Mouse (Mus musculus): ENCODE results near the gene Nbea.
"Not testable (repeated sequence)": the region's sequence is repeated elsewhere in the genome, so short reads cannot be mapped to it uniquely, and the experiment has no call there.

Gene Nbea

DNA sequence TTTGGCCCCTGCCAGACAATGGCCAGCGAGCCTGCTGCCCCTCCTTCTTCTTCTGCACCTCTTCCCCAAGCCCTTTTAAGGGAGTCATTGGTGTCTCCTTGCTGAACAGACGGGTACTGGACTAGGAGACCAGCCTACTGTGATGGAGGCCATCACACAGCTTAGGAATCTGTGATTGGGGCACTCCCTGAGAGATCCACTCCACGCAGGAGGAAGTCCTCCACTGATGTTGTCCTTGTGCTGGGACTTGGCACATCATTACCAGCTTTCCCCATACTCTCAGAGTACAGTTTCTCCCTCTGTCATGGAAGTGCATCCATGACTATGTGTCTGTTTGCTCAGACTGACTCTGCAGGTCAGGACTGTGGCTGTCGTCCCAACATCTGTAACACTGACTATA, 531.6 kb downstream of the Nbea start:
- no peak for DNase-seq

DNA sequence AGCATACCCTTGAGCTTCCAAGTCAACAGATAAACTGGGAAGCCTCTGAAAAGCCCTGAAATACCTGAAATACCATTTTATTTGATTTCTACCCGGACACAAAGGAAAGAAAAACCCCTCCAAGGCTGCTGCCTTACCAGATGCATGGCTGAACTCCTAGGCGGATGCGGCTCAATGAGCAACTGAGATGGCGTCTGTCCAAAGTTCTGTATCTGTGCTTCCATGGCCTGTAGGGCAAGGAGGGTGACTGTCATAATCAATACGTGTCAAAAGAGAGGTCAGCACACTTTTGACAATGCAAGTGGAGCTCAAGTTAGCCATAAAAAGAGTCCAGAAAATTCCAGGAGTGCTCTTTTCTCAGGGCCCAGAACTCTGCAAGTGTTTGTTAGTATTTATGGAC, 534.0 kb downstream of the Nbea start:
- DNase-seq, result no peak

DNA sequence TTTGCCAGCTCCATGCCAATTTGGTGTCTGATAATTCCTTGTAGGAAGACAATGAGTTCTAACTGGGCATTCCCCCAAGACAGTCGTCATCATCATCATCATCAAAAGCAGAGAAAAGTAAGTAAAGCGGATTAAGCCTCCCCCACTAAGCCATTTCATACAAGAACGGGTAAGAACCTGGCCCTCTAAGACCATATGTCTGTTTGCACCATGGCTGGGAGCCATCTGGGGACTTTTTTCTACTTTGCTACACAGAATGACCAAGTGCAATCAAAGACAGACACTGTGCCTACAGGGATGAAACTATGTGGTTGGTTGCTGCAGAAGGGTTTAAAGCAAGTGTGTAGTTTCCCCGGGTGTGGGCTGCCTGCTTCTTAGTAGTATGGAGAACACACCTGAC, 535.2 kb downstream of the Nbea start:
- DNase-seq, result no peak

DNA sequence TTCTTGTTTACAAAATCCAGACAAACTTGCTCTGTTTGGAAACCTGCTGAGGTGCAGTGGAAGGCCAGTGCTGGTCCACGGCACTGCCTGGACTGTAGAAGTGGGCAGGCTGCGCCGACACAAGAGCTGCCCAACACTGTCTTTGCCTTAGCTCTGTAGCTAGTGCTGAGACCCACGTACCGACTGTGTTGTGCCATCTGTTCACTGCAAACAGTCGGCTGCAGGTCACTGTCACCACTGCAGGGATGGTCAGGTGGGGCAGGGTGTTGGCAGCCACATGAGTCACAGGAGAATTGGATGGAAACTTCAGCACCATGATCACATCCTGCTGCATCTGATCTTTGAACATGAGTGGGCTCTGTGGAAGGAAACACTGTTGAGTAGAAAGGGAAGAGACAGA, 536.3 kb downstream of the Nbea start:
- DNase-seq, result no peak

DNA sequence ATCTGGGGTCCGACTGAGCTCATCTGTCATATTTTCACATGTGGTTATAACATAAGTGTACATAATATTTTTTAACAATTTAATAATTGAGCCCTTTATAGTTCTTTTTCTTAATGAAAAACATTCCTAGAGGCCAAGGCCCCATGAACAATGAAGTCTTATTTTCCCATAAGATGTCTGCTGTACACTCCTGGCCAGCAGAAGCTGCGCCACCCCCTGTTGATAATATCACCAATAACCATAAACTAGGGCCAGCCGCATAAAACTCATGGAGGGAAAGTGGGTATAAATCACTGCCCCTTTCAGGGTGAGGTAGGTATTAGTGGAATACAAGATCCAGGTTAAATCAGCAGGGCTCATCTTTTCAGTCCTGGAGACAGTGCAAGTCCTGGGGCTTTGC, 537.1 kb downstream of the Nbea start:
- DNase-seq, result no peak

DNA sequence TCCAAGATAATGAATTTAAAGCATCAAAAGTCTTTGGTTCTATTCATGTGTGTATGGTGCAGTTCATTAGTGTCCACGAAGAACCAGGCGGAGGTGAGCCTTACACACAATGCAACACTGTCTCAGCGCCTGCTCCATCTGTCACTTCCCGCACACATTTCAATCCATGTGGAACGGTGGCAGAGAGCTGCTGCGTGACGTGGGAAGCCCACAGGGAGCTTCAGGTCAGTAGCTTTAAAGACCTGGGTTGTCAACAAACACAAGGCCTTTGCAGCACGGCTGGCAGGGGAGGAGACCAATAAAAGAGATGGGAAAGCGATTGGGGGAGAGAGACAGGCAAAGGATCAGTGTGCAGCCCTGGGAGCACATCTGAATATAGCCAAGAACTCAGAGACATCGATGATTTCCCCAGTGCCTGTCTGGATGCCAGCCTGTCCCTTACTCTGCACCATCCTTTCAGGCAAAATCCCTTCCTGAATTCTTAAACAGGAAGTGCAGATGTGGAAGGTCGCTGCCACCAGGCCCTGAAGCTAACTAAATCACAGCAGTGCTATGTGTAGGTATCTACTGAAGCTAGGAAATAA, 539.4 kb downstream of the Nbea start:
- no peak for DNase-seq

DNA sequence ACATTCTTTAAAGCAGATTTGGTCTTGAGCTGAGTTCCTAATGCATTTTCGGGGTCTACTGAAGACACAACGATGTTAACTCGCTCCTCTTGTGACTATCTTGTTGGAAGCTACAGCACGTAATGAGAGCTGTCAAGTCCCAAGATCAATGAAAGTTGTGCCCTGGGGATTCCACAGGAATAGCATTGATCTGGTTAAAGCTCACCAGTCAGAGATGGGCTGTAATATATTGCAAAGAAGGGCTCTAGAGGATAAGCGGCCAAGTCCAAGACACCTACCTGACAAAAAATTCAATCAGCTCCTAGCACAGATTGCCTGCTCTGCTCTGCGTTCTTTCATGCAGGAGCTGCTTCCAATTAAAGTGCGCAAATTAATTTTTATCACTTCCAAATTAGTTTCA, 545.8 kb downstream of the Nbea start:
- DNase-seq, result no peak

DNA sequence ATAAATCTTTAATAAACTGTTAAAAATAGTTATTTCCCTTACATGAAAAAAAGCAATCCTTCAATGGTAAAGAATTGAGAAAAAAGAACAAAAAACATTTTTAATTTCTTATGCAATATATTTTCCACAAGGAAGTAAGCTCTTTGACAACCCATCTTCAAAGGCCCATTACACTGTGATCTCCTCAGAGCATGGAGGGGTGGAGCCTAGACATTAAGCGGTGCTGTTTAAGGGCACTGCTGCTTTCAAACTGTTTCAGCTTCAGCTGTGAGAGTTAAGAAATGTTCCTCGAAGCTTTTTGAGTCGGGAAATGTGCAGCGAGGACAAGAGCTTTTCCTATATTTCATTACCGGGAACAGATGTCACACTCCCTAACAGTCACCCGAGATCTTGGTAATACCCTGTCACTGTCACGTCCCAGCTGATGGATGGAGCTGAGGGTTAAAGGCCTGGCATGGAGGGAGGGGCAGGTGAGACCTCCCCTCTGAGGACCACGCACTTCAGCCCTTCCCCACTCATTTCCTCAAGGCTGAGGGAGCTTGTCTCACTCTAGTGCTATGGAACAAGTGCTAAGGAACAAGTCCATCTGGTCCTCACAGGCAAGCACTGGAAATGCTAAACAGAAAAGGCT, 547.8 kb downstream of the Nbea start:
- DNase-seq, result no peak

DNA sequence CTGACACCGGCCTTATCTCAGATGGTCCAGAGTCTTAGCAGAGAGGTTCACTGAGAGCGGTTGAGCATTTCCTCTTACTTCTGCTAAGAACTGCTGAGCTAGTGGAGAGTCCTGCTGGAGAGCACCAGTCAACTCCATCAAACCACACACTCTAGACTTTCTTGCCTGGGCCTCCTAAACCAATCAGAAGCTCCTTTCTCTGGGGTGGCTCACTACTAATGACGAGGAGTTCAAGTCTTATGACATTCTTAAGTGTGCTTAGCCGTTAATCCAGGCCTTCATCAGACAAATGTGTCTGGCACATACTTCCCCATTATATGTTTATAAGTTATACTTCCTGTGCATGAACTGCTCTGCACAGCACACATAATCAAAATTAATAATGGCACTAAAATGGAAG, 556.4 kb downstream of the Nbea start:
- DNase-seq, result no peak

DNA sequence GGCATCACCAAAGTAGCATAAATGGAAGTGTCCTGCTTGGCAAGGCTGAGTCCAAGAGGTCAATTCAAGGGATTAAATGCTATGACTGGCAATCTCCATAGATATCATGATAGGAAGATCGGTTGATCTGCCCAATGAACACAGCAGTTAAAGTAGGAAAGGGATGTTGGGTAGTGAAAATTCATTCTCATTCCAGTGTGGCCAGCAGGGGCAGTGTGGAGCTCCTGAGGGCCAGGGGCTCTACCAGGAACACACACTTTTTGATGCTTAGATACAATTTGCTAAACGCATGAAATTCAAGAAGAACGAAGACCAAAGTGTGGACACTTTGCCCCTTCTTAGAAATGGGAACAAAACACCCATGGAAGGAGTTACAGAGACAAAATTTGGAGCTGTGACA, 561.5 kb downstream of the Nbea start:
- not testable (repeated sequence) for DNase-seq

DNA sequence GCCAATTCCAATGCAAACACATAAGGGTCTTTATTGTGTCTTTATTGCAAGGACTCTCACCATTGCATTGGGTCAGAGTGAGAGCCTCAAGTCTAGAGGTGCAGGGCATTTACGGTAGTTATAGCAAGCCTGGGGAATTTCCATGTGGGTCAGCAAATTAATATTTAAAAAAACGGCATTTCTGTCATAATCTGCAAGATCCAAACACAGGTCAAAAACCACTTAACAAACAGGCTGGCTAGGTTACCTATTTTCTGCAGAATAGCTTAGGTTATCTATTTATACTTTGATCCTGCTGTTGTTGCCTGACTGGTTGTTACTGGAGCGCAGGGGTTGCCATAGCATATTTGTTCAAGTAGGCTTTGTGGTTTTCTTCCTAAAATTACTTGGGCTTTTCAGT, 565.1 kb downstream of the Nbea start:
- no peak for DNase-seq

DNA sequence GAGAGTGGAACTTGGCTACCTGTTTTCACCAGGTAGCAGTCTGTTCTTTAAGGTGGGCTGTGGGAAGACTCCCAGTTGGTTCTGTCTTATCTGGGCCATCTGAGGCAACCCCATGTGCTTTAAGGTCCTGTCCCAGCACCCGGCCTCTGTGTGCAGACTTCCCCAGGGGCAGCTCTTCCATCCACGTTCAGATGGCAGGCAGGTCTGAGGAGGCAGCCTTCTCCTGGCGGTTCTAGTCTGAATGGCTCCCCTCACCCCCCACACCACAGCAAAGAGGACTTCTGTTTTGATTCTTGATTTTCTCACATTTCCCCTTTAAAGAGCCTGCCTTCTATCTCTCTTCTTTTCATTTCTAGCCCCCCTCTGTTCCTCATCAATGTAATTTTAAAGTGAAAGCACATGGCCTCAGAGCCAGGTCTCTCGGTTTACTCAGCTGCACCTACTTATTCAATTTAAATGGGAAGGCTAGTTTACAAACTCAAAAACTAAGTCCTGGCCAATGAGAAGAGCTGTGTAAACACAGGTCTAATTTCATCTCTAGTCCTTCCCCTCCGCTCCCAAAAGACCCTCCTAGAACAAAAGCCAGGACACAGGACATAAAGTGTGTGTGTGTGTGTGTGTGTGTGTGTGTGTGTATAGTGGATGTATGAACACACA, 570.9 kb downstream of the Nbea start:
- DNase-seq, result no peak

DNA sequence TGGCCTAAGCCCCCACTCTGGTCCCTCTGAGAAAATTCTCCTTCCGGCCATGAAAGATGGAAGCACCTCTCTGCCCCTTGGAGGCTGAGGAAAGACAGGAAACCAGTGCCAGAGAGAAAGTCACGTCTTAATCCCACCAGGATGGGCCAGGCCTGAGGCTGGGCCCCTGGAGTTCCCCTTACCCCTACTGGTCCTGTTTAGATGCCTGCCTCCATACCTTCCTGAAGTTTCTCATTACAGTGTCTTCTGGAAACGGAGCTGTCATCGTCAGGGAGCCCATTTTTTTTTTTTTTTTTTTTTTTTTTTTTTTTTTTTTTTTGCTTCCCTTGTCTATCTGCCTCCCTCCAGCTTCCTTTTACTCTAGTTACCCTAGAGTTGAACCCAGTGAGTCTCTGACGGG, 571.5 kb downstream of the Nbea start:
- no peak for DNase-seq

DNA sequence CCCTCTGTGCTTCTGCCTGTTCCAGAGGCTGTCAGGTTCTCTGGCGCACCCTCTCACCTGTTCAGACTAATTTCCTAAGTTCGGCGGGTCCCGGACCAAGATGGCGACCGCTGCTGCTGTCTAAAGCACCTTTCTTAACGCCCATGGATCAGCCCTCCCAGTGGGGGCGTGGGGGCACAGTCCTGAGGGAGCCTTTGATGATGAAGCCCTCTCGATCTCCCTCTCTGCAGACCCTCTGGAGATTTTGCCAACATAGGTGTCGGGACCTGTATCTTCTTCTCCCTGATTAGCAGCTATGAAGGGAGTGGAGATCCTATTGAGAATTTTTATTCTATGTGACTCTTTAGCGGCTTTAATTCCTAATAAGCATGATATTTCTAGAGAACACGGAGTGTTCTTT, 573.3 kb downstream of the Nbea start:
- no peak for DNase-seq

DNA sequence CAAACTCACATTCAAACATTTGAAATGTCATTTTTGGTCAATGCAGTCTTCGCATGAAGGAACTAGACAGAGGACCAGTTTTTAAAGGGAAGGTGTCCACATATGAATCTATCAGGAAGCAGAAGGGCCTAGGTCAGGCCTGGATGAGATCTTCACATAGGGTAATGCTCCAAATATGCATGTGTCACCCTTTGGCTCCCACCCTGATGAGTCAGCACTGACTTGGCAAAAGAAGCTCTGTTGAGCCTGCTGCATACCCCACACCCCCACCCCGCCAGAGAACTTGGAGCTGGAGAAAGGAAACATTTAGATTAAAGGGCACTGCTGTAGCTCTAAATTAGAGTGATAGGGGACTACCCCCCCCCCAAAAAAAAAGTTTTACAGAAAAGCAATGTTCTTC, 583.2 kb downstream of the Nbea start:
- no peak for DNase-seq

DNA sequence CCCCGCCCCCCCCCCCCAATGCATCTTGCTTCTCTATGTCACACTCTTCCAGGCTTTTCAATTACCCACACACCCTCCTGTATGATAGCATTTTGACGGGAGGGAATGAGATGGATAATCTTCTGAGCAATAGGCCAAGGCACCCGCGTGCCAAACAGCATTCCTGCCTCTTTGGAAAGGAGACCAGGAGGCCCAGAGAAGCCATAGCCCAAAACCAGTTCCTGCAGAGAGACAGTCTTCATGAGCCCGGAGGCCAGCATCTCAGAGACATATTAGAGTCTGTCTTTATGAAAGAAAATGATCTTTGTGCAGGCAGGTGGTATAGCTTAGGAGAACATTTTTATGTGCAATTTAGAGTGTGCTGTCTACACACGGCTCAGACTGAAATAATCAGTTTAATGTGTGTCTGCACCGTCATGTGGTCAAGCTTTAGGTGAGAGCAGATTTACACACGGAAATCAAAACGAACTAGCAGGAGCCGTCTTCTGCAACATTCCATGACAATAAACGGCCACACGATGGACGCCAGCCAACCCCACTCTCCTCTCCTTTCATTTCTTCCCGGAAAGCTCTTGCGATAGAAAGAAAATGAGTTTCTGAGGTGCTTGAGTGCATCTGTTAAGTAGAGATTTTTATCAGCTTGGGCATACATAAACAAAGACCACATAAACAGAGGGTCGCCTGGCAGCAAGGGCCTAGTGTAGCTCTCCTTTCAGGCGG, 584.0 kb downstream of the Nbea start:
- no peak for DNase-seq

DNA sequence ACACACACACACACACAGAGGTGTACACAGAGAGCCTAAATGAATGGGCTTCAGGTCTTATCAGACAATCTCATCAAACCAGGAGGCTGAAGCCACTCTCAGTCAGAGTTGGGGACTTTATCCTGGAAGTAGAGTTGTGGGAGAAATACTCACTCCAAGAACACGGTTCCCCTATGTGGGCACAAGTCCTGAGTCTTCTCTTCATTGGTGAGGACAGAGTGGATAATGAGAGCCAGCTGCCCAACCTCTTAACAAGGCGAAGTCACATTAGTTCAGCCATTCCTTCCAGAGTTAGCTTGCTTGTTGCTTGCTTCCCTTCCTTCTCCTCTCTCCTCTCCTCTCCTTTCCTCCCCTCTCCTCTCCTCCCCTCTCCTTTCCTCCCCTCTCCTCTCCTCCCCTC, 584.8 kb downstream of the Nbea start:
- DNase-seq, result no peak

DNA sequence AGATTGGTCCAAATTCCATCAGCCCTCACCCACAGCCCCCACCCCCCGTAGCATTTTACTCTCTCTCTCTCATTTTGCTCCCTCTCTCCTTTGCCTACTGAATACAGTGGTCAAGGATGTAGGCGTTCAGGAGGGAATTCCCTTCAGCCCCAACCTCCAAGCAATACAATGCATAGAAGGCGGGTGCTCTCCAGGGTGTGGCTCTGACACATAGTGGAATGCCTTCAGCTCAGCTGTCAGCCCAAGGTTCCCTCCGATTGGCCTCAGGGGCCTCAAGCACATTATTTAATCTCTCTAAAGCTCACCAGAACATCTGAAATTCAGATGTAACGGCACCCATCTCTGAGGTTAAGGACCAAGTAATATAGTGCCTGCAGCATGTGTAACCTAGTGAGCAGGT, 590.2 kb downstream of the Nbea start:
- no peak for DNase-seq

DNA sequence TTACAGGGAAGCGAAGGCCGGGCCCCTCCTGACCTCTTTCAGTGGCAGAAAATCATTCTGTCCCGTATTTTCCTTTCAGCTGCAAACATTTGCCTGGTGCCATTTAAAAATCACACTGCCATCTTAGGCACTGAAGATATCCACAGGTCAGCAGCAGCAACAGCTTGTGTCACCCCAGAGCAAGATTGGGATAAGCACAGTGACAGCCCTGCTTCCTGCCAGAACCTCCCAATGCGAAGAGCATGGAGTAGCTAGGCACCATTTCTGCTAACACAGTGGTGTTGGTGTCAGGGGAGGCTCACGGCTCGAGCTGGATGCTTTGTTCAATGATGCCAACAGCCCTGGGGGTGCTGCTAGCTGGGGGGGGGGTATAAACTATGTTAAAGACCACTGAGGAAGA, 592.8 kb downstream of the Nbea start:
- no peak for DNase-seq

DNA sequence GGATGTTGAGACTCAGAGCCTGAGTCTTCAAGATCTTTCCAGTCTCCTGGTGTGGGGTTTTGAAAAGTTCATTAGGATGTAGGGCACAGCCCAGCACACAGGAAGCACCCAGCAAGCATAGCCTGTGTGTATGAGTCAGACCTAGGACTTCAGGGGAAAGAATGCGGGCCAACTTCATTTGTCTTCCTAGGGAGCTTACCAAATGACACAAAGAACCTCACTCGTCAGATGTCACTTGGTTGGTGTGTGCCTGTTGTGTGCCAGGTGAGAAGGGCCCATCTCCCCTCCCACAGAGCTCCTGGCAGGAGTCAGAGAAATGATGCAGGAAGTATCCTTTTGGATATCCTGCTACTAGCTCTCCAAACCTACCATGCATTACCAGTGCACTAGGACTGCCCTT, 593.2 kb downstream of the Nbea start:
- no peak for DNase-seq

DNA sequence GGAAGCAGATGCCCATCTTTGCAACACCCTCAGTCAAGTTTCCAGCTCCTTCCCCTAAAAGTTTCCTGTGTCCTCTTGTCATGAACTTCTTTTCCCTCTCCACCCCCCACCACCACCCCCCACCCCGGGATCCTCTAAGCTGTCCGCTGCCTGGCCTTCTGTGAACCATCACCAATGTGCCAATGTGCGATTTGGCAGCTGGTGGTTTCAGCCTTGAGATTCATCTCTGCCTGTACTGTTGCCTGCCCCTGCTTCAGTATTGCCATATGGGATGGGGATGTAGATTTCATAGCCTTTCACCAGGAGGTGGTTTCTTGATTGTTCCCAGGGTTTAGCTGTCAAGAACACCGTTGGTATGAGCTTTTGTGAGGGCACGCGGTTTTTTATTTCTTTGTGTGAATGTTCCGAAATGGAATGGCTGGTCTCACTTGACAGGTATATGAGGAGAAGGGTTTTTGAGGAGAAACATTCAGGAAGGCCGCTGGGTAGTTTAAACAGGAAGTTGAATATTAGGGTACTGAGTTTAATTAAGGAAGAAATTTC, 594.0 kb downstream of the Nbea start:
- no peak for DNase-seq

DNA sequence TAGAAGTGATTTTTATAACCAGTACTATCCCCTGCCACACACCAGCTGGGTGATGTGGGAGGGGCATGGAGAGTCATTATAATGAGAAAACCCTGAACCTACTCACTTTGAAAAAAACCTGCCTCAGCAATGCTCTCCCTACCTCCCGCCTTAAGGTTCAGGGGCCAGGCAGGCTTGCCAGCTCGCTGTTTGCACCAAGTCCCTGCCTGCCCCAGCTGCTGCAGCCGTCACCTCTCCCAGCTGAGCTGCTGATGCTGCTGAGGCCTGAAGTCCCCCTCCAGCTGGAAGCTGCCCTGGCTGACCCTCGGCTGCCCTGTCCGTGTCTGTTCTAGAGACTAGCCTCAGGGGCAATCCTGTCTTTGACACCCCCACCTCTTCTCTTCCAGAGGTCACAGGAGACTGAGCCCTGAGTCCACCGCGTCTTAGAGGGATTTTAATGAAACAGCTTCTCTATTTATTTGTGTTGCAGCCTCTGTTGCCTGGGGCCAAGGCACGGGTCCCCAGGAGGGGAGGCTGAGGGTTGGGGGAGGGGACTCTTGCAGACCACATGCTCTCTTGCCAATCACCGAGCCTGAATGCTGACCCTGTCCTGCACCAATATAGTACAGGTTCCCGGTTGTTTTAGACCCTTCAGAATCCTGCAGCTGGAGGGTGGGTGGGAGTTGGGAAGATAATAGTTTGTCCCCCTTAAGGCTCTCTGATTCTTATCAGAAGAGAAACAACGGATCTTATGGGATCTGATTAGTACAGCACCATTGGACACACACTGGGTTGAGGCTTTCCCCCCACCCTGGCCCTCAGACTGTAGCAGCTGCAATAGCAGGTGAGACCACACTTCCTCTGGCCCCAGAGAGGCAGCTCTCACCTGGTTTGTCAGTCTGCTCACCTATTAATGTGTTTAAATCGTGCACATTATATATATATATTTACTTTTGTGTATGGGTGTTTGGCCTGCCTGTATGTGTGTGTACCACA, 595.2 kb downstream of the Nbea start:
- DNase-seq, result no peak

Measured in thymus, postnatal 25 days (tissue).